Mouse (Mus musculus) limb, embryonic 11.5 days (tissue): ENCODE results near the gene Trim44. TPM values are rescaled to one million over a fixed set of nuclear protein-coding genes. Genes with fewer than 3 reads are reported as not detected.

Source experiments
- ATAC-seq: fragments of 200-750 bp; cut with Nextera tagmentation; 2 replicates; pipeline ENCODE4 v1.8.0; 2017; ENCODE audit warnings: low read depth; ENCODE audit not compliant: insufficient number of reproducible peaks, low FRiP score, low TSS enrichment
- DNase-seq: peaks from one replicate; pipeline ENCODE4 v3.0.0-alpha.2; 2015; ENCODE audit warnings: low spot score
- H3K27ac ChIP-seq: fragments of 300-500 bp; sonication (generic); replicated peaks from 2 replicates; pipeline ENCODE4 v1.5.1; 2014; ENCODE audit warnings: low read depth, mild to moderate bottlenecking, low read length
- H3K27me3 ChIP-seq: fragments of 300-500 bp; sonication (generic); 2 replicates; pipeline ENCODE4 v1.6.1; 2014; ENCODE audit warnings: mild to moderate bottlenecking, low read length, mixed read lengths; ENCODE audit not compliant: control insufficient read depth, insufficient read depth
- H3K36me3 ChIP-seq: fragments of 300-500 bp; sonication (generic); 2 replicates; pipeline ENCODE4 v1.6.1; 2014; ENCODE audit warnings: mild to moderate bottlenecking, low read length, moderate library complexity, mixed read lengths; ENCODE audit not compliant: control insufficient read depth, insufficient read depth
- H3K4me1 ChIP-seq: fragments of 300-500 bp; sonication (generic); 2 replicates; pipeline ENCODE4 v1.6.1; 2014; ENCODE audit warnings: low read length, mixed read lengths; ENCODE audit not compliant: control insufficient read depth, insufficient read depth
- H3K4me2 ChIP-seq: fragments of 300-500 bp; sonication (generic); 2 replicates; pipeline ENCODE4 v1.6.1; 2014; ENCODE audit warnings: low read depth, mild to moderate bottlenecking, moderate library complexity; ENCODE audit not compliant: severe bottlenecking
- H3K4me3 ChIP-seq: fragments of 300-500 bp; sonication (generic); 2 replicates; pipeline ENCODE4 v1.5.1; 2014; ENCODE audit warnings: low read depth, low read length
- H3K9ac ChIP-seq: fragments of 300-500 bp; sonication (generic); 2 replicates; pipeline ENCODE4 v1.6.1; 2014; ENCODE audit warnings: mild to moderate bottlenecking, low read length
- H3K9me3 ChIP-seq: fragments of 300-500 bp; sonication (generic); 2 replicates; pipeline ENCODE4 v1.6.1; 2016; ENCODE audit warnings: low read length; ENCODE audit not compliant: control insufficient read depth
- WGBS: fragments of 180-500 bp; shearing (Covaris S2); extraction: QIAGEN DNeasy Blood & Tissue Kit; methylation state at CpG from one replicate; pipeline ENCODE4 v1.1.7; 2014; 5-methylcytosine and 5-hydroxymethylcytosine counted together
- polyA plus RNA-seq: library from polyadenylated mRNA; unstranded; fragments of >200 nt; fragmentation: Nextera tagmentation; extraction: Ambion mirVana; gene quantifications from 2 replicates; pipeline ENCODE4 v1.2.1, GENCODE M21; 2014

Gene Trim44
- polyA plus RNA-seq, 1 experiment from 2014 or later: 38.9 TPM

DNA sequence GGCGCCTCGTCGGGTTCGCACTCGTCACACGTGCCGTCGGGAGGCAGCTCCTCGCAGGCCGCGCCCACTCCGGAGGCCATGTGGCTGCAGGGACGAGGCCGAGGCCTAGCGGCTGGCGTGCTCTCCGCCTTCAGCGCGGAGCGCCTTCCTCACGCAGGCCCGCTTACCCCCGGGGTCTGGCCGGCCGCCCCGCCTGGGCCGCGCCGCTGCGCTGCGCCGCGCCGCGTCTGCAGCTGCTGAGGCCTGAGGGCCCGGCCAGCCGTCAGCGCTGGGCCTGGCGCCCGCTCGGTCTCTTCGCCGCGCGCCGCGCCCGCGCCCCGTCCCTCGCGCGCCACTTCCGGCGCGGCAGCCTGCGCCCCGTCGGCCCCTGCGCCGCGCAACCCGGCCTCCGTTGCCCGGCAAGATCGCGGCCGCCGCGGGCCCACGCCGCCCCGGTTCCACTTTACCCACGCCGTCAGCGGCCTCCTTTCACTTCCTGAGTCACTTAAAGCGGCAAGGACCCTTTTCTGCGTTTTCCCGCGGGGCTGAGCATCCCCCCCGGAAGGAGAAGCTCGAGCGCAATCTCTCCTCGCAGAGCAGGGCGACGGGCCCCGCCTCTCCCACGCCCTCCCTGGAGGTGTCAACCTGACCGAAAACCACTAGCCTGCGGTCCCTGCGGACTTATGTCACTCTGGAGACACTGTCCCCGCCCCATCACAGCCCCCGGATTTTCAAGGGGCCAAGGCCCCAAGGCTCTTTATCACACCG lies 6.8 kb downstream of the Trim44 start:
- ATAC-seq: peak; percentile 87
- peaks cover 9% of the 10 kb centered on the region; the same call in 1 of the 2 replicates for H3K4me1 ChIP-seq
- peak; percentile 83 for DNase-seq
- no peaks in the 10 kb centered on the region for H3K9me3 ChIP-seq
- H3K27ac ChIP-seq: peak overlapping the region; percentile 91
- no peaks in the 10 kb centered on the region for H3K36me3 ChIP-seq
- H3K4me3 ChIP-seq: peak overlapping the region; percentile 55
- under 1% methylated on average over 57 of the region's 94 CpGs for WGBS
- peak overlapping the region; percentile 78 for H3K4me2 ChIP-seq
- H3K27me3 ChIP-seq: no peaks in the 10 kb centered on the region
- H3K9ac ChIP-seq: peak overlapping the region; percentile 93

GRCm38 (mm10) chr2:102399864-102400604 lies 7.6 kb downstream of the Trim44 start:
- Histone ChIP-seq H3K27me3 (no peaks in the 10 kb centered on the region), H3K4me1 (peaks cover 9% of the 10 kb centered on the region; the same call in 1 of the 2 replicates), H3K4me2 (peak overlapping the region; percentile 78), H3K27ac (peak overlapping the region; percentile 91), H3K9ac (peak overlapping the region; percentile 93), H3K4me3 (peak overlapping the region; percentile 55), H3K9me3 (no peaks in the 10 kb centered on the region), H3K36me3 (no peaks in the 10 kb centered on the region)
- ATAC-seq: peak; percentile 66
- no peak for DNase-seq
- WGBS: 39% methylated on average over 48 of the region's 48 CpGs

DNA sequence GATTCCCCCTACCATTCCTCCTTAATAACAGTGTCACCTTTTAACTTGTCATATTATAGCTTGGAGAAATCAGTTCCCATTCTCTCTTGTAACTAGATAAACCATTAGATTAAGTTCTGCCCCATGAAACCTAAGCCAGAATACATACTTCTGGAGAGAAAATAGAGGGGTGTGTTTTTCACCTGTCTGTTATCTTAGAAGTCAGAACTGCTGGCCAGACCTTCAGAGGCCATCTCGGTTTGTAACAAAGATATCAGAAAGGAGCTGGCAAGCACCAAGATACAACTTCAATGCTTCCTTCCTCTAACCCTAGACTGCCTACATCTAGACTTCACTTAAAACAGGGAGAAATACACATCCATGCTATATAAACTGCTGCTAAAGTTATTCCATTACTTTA lies 11.1 kb downstream of the Trim44 start:
- Histone ChIP-seq H3K9me3 (no peaks in the 10 kb centered on the region), H3K36me3 (no peaks in the 10 kb centered on the region), H3K4me2 (no peak overlapping the region), H3K27me3 (no peaks in the 10 kb centered on the region), H3K4me3 (no peak overlapping the region), H3K27ac (no peak overlapping the region), H3K9ac (no peak overlapping the region), H3K4me1 (peaks cover 9% of the 10 kb centered on the region; the same call in 1 of the 2 replicates)
- ATAC-seq: no peak
- no peak for DNase-seq
- WGBS: 90% methylated on average over 1 of the region's 1 CpGs

DNA sequence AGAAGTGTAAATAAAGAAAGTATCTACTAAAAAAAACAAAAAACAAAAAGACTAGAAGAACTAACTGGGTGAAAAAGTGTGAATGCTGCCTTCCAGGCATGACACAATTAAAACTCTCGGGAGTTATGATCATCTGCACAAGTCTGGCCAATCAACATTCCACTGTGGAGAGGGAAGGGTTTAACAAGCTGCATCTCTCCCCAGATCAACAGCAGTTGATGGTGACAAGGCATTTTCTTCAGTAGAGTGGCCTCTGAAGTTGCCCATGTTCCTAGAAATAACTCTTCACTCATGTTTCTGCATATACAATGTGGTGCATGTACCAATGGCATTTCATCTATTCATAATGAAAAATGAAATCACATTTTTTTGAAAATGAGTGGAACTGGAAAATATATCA lies 14.2 kb downstream of the Trim44 start:
- Histone ChIP-seq H3K4me3 (no peak overlapping the region), H3K27ac (no peak overlapping the region), H3K4me2 (no peak overlapping the region), H3K4me1 (no peaks in the 10 kb centered on the region), H3K27me3 (no peaks in the 10 kb centered on the region), H3K9ac (no peak overlapping the region), H3K36me3 (no peaks in the 10 kb centered on the region), H3K9me3 (no peaks in the 10 kb centered on the region)
- DNase-seq (no peak), ATAC-seq (no peak)
- 77% methylated on average over 1 of the region's 1 CpGs for WGBS

GRCm38 (mm10) chr2:102385328-102385902 lies 22.2 kb downstream of the Trim44 start:
- no peak for DNase-seq
- Histone ChIP-seq H3K4me3 (no peak overlapping the region), H3K4me2 (no peak overlapping the region), H3K4me1 (peaks cover 5% of the 10 kb centered on the region; the same call in 1 of the 2 replicates), H3K27ac (no peak overlapping the region), H3K9ac (no peak overlapping the region), H3K9me3 (no peaks in the 10 kb centered on the region), H3K36me3 (no peaks in the 10 kb centered on the region), H3K27me3 (no peaks in the 10 kb centered on the region)
- no peak for ATAC-seq

DNA sequence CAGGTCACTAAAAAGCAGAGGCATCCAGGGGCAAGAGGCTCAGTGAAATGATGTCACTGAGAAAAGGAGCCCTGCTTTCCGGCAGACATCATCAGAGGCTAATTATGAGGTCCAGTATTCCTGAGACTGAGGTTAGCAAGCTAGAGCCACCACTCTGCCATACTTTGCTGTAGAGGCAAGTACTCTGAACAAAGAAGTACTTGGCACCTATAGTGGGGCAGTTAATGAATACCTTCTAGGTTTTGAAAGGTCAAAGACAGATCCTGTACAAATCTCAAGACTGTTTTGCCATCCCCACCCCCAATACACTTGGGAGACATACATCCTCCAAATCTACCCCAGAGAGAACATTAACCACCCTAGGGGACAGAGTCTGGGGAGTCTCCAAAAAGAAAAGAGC lies 23.1 kb downstream of the Trim44 start:
- 52% methylated on average over 1 of the region's 1 CpGs for WGBS
- Histone ChIP-seq H3K9ac (no peak overlapping the region), H3K4me2 (no peak overlapping the region), H3K9me3 (no peaks in the 10 kb centered on the region), H3K27me3 (no peaks in the 10 kb centered on the region), H3K4me3 (no peak overlapping the region), H3K27ac (no peak overlapping the region), H3K36me3 (no peaks in the 10 kb centered on the region), H3K4me1 (peaks cover 5% of the 10 kb centered on the region; the same call in 1 of the 2 replicates)
- ATAC-seq (no peak), DNase-seq (no peak)

DNA sequence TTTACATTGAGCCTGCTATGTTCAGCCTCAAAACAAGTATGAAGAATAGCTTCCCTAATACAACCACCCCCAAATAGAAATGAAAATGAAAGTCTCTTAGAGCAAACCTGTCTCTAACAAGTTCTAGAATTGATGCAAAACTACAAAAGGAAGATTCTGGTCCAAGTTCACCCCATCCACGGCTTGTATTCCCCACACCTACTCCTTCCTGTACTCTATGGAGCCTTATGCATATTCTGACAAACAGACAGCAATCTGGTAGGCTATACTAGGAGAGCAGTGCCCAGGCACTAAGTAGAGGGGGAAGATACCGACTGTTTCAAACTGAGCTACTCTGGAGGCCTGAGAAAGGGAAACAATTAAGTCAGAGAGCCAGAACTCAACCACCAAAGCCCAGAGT lies 23.6 kb downstream of the Trim44 start:
- no peak overlapping the region for H3K9ac ChIP-seq
- H3K27me3 ChIP-seq: no peaks in the 10 kb centered on the region
- peaks cover 5% of the 10 kb centered on the region; the same call in 1 of the 2 replicates for H3K4me1 ChIP-seq
- H3K4me3 ChIP-seq: no peak overlapping the region
- no peak overlapping the region for H3K4me2 ChIP-seq
- no peak overlapping the region for H3K27ac ChIP-seq
- no peaks in the 10 kb centered on the region for H3K36me3 ChIP-seq
- DNase-seq: no peak
- H3K9me3 ChIP-seq: no peaks in the 10 kb centered on the region
- no peak for ATAC-seq
- WGBS: 65% methylated on average over 2 of the region's 2 CpGs

- ATAC-seq (no peak), DNase-seq (no peak)
- Histone ChIP-seq H3K9ac (no peak overlapping the region), H3K9me3 (no peaks in the 10 kb centered on the region), H3K4me2 (no peak overlapping the region), H3K36me3 (no peaks in the 10 kb centered on the region), H3K27me3 (no peaks in the 10 kb centered on the region), H3K27ac (no peak overlapping the region), H3K4me1 (peaks cover 5% of the 10 kb centered on the region; the same call in 1 of the 2 replicates), H3K4me3 (no peak overlapping the region)
- 56% methylated on average over 3 of the region's 3 CpGs for WGBS
These were observed 24.4 kb downstream of the Trim44 start for GRCm38 (mm10) chr2:102383069-102383834.
